Mouse (Mus musculus): ENCODE measurements around the gene Trip12. TPM values are rescaled to one million over a fixed set of nuclear protein-coding genes. Genes with fewer than 3 reads are reported as not detected.

Trip12 gene
- polyA plus RNA-seq (2017; shearing (Covaris generic)) = 100 to 1,000 TPM; 118 to 206 TPM

GRCm38 (mm10) chr1:84840018-84840664, at the start of gene Trip12:
TSS of gene Trip12 (minus strand) at chr1:84840516.

GRCm38 (mm10) chr1:84839309-84840017, 853 bp downstream of the Trip12 start, which contains the start of gene Fbxo36:
TSS of gene Fbxo36 (plus strand) at chr1:84839841.

GRCm38 (mm10) chr1:84695517-84696411, 144.6 kb downstream of the Trip12 start, which contains the start of gene Dner:
TSS of gene Dner (minus strand) at chr1:84696221.

Other genes with a start within 250 kb of the Trip12 start
- under 1 TPM; 0.19 to 0.31 TPM for gene Dner, start 144.3 kb downstream of the Trip12 start, polyA plus RNA-seq (2017; shearing (Covaris generic))
- 1 to 10 TPM; 1.6 to 2.4 TPM for gene Fbxo36, start 675 bp downstream of the Trip12 start, polyA plus RNA-seq (2017; shearing (Covaris generic))
- not detected for gene Slc16a14, start 94.6 kb upstream of the Trip12 start, polyA plus RNA-seq (2017; shearing (Covaris generic))